Mouse (Mus musculus) spleen, postnatal 36 days (tissue): ENCODE measurements around the gene Fkbp9.

Source experiments
- DNase-seq, 2 experiments: peaks; one replicate each; pipeline ENCODE4 v3.0.0; 2022; ENCODE audit warnings: low spot score in 2 of 2, mixed read lengths in 1 of 2

Fkbp9 gene

GRCm38 (mm10) chr6:56904982-56905381 lies 73.1 kb downstream of the Fkbp9 start:
- no peak for DNase-seq

- no peak for DNase-seq
These were observed 73.6 kb downstream of the Fkbp9 start for GRCm38 (mm10) chr6:56905486-56905885.

GRCm38 (mm10) chr6:56906121-56906846 lies 74.4 kb downstream of the Fkbp9 start:
- peak in 1 of 2 experiments; percentile 43 for DNase-seq

GRCm38 (mm10) chr6:56907973-56908372 lies 76.1 kb downstream of the Fkbp9 start:
- no peak for DNase-seq

- DNase-seq: no peak
These were observed 76.5 kb downstream of the Fkbp9 start for GRCm38 (mm10) chr6:56908397-56908796.

- DNase-seq: peak; percentile 63 to 65
These were observed 77.1 kb downstream of the Fkbp9 start for GRCm38 (mm10) chr6:56908912-56909311.

GRCm38 (mm10) chr6:56910910-56911309 lies 79.1 kb downstream of the Fkbp9 start:
- DNase-seq: peak in 1 of 2 experiments; percentile 40

GRCm38 (mm10) chr6:56913092-56913858 lies 81.4 kb downstream of the Fkbp9 start:
- DNase-seq: no peak

GRCm38 (mm10) chr6:56916279-56916678 lies 84.4 kb downstream of the Fkbp9 start:
- no peak for DNase-seq

- DNase-seq: peak; percentile 42 to 59
These were observed 85.9 kb downstream of the Fkbp9 start for GRCm38 (mm10) chr6:56917578-56918368.

GRCm38 (mm10) chr6:56919330-56920044 lies 87.6 kb downstream of the Fkbp9 start:
- DNase-seq: no peak

GRCm38 (mm10) chr6:56920222-56921092 lies 88.6 kb downstream of the Fkbp9 start:
- peak in 1 of 2 experiments; percentile 51 for DNase-seq

- DNase-seq: peak; percentile 31 to 53
These were observed 91.5 kb downstream of the Fkbp9 start for GRCm38 (mm10) chr6:56923331-56923725.

- peak; percentile 91 to 95 for DNase-seq
These were observed 92.2 kb downstream of the Fkbp9 start, which contains the start of the genes Nt5c3 and Vmn1r4 for GRCm38 (mm10) chr6:56923726-56924707. Nt5c3 (minus strand) TSS chr6:56923932. Vmn1r4 (plus strand) TSS chr6:56924015.
